Mouse (Mus musculus): Measurements from ENCODE around the gene Zc3h7b.
"Not testable (repeated sequence)": the region's sequence is repeated elsewhere in the genome, so short reads cannot be mapped to it uniquely, and the experiment has no call there.

Gene Zc3h7b

DNA sequence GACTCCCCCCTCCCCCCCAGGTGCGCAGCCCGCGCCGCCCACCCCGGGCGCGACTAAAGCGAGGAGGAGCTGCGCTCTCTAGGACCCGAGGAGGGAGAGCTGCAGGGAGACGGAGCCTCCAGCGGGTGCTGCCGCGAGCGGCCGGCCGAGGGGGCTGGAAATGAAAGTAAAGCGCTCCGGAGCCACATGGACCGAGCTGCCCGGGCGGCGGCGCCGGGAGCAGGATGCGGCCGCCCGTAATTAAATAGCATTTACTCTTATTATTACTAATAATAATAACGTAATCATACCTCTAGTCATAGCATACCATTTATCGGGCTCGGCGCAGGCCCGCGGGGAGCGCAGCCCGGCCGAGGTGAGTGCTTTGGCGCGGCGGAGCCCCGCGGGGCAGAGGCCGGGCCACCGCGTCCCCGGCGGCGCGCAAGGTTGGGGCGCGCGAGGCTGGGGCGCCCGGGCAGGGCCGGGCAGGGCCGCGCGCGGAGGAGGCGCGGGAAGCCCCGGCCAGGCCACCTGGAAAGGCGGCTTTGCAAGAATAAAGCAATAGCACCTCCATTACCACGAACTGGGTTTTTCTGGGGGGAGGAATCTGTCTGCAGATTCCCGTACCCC, at the start of gene Zc3h7b, which contains the start of gene Rangap1:
Zc3h7b (plus strand) TSS at position 66 of the 609 bp plus-strand sequence.
Rangap1 (minus strand) TSS at position 539 of the 609 bp plus-strand sequence.
- peak; percentile 83 for DNase-seq (ENCODE audit: low spot score)

DNA sequence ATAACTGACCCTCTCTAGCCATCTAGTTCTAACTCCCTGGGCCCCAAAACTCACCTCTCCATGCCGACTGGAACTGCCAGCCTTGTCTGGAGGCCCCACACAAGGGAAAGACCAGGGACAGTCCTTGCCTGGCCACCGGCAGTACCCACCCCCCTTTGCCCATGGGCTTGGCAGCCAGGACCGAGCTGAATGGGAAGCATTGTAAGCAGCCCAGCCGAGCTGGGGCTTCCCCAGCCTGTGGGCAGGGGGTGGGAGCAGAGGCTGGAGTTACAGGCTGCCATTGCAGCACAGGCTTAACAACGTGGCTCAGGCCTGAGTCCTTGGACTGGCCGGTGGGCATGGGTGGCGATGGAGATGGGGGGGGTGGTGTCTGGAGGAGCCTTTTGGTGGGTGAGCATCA, 47.7 kb upstream of the Zc3h7b start, which contains the start of gene Chadl:
Chadl (minus strand) TSS at position 113 of the 400 bp plus-strand sequence.
- no peak for DNase-seq (ENCODE audit: low spot score)

GRCm38 (mm10) chr15:81697847-81698246, 47.0 kb upstream of the Zc3h7b start:
- DNase-seq (ENCODE audit: low spot score): no peak

DNA sequence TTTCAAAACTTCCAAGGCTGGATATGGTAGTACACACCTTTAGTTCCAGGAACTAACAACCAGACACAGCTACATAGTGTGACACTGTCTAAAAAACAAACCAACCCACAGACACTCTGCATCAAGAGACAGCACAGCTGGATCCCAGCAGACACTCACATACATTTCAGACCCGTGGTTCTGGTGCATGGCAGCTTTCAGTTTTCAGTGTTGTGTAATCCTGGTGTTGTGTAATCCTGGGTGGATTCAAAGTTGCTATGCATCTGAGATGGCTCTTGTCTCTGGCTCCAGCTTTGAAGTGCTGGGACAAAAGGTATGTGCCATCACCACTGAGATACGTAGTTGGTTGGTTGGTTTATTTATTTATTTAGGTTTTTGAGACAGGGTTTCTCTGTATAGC, 46.3 kb upstream of the Zc3h7b start:
- no peak for DNase-seq (ENCODE audit: low spot score)

- DNase-seq (ENCODE audit: low spot score): no peak
These were observed 44.7 kb upstream of the Zc3h7b start for GRCm38 (mm10) chr15:81700161-81700560.

GRCm38 (mm10) chr15:81700601-81701000, 44.3 kb upstream of the Zc3h7b start:
- peak; percentile 38 for DNase-seq (ENCODE audit: low spot score)

GRCm38 (mm10) chr15:81701350-81701749, 43.5 kb upstream of the Zc3h7b start:
- not testable (repeated sequence) for DNase-seq (ENCODE audit: low spot score)

GRCm38 (mm10) chr15:81702306-81703093, 42.4 kb upstream of the Zc3h7b start:
- DNase-seq (ENCODE audit: low spot score): no peak

DNA sequence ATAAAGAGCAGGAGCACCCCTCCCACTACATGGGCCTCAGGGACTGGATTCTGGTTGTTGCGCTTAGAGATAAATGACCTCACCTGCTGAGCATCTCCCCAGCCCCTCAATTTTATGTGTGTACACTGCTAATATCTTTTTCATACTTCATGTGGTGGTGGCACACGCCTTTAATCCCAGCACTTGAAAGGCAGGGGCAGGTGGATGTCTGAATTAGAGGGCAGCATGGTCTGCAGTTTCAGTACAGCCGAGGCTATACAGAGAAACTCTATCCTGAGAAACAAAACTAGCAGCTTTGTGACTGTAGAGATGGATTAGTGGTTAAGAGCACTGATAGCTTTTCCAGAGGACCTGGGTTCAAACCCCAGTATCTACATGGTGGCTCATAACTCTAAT, 41.8 kb upstream of the Zc3h7b start:
- DNase-seq (ENCODE audit: low spot score): no peak

- DNase-seq (ENCODE audit: low spot score): no peak
These were observed 35.9 kb upstream of the Zc3h7b start for GRCm38 (mm10) chr15:81708991-81709390.

DNA sequence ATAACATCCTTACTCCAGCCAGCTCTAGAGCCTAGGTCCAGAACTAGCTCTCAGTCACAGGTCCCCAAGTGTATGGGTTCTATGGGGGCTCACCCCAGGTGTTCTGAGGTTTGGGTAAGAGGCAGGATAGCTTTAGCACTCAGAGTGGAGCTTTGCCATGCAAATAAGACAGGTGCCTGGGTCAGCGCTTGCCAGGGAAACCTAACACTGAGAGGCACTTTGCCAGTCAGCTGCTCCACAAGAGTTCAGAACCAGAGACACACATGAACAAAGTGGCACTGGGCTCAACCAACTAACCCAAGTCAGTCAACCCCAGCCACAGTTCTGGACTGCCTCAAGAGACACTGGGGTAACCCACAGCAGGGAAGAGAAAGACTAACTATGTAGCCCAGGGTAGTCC, 35.2 kb upstream of the Zc3h7b start:
- no peak for DNase-seq (ENCODE audit: low spot score)

GRCm38 (mm10) chr15:81710801-81711200, 34.1 kb upstream of the Zc3h7b start:
- DNase-seq (ENCODE audit: low spot score): no peak

GRCm38 (mm10) chr15:81713742-81714141, 31.1 kb upstream of the Zc3h7b start:
- DNase-seq (ENCODE audit: low spot score): no peak

DNA sequence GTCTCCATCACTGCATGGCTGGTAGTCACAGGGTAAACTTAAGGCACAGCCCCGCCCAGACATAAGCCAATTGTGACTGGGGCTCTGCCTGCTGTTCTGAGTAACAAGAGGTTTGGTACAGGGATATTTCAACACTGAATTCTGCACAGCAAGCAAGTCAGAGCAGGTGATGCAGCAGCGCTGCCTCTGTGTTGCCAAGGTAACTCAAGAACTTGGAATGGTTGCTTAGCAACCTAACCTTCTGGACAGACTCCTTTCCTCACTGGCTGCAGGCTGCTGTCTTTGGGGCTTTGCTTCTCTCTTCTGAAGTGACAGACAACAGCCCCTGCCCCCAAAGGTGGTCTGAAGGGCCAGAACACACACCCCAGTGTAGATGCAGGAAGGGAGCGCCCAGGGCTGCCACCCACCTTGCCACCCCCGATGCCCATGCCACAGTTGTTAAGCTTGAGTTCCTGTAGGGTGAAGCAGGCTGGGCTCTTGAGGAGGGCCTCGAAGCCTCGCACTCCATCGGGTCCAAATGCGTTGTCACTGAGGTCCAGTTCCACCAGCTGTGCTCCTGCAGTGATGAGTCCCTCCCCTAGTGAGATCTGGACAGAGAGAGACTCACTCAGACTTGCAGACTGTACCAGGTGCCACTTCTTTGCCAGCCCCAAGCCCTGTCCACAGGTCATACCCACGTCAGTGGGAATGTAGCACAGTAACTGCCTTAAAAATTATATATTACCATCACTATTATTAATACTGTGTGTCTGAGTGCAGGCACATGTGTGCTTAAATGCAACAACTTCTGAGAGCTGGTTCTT, 26.3 kb upstream of the Zc3h7b start:
- DNase-seq (ENCODE audit: low spot score): no peak

DNA sequence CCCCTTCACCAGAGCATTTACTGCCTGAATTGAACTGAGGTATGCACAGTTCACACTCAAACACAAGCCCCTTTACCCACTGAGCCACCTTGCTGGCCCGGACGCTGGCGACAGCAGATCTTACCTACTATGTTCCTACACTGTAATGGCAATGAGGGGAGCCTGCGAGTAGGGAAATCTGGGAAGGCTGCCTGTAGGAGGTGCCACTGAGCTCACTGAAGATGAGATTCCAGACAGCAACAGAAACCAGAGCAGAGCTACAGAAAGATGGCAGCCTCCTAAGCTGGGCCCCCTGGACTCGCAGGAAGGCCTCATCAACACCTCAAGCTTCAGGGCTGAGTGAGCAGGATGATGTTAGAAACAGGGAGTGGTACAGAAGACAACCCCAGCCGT, 25.7 kb upstream of the Zc3h7b start:
- DNase-seq (ENCODE audit: low spot score): no peak

- no peak for DNase-seq (ENCODE audit: low spot score)
These were observed 22.5 kb upstream of the Zc3h7b start for GRCm38 (mm10) chr15:81722361-81722760.

- no peak for DNase-seq (ENCODE audit: low spot score)
These were observed 21.2 kb upstream of the Zc3h7b start for GRCm38 (mm10) chr15:81723653-81724052.

DNA sequence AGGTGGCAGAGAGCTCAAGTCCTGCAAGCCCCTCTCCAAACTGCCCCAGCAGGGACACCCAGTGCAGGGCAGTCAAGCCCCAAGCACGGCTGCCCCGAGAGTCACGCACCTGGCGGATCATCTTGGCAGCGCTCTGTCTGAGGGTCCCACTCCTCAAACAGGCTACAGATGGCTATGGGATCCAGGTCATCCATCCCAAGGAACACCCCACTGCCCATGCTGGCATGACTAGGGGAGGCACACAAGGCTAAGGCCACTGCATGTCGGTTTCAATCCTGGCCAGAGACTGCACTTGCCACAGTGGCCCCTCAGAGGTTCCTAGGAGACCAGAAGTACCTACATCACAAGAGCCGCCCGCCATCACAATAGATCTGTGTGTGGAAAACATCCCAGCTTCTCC, 18.9 kb upstream of the Zc3h7b start:
- no peak for DNase-seq (ENCODE audit: low spot score)

DNA sequence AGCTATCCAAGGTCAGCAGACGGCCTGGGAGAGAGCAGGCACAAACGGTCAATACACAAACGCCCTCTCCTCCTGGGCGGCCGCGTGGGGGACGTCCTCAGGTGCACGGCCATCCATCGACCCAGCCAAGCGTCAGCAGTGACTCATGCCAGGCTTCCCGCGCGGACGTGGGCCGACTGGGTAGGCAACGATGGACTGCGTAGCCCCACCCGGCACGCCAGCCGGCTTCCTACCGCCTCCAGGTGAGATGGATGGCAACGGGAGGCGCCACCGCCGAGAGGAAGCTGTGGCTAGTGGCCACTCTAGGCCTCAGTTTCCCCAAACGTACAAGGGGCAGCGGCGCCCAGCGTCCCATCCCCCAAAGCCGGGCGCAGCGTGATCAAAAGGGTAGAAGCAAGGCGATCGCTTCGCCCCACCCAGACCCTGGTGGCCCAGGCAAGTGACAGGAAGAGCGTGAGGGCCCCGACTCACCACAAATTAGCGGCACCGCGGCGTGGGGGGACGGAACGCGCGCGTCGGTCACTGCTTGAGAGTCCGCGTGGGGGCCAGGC, 15.5 kb upstream of the Zc3h7b start:
- DNase-seq (ENCODE audit: low spot score): peak; percentile 27

GRCm38 (mm10) chr15:81729792-81730635, 14.8 kb upstream of the Zc3h7b start:
- peak; percentile 95 for DNase-seq (ENCODE audit: low spot score)

GRCm38 (mm10) chr15:81735075-81735474, 9.8 kb upstream of the Zc3h7b start:
- DNase-seq (ENCODE audit: low spot score): no peak
